Mouse (Mus musculus) cortical plate, adult 2 months (tissue): Measurements from ENCODE around the gene Gm10563. TPM values are rescaled to one million over a fixed set of nuclear protein-coding genes. Genes with fewer than 3 reads are reported as not detected.

Experiments
- H3K27ac ChIP-seq: fragments of 200-500 bp; 2 replicates; pipeline ENCODE4 v1.5.1; 2012; ENCODE audit warnings: low read length, control low read depth, inconsistent platforms; ENCODE audit not compliant: insufficient read depth
- H3K4me1 ChIP-seq: fragments of 200-500 bp; 2 replicates; pipeline ENCODE4 v1.6.1; 2011; ENCODE audit warnings: low read length; ENCODE audit not compliant: control insufficient read depth, insufficient read depth
- H3K4me3 ChIP-seq: fragments of 200-500 bp; 2 replicates; pipeline ENCODE4 v1.5.1; 2011; ENCODE audit warnings: mild to moderate bottlenecking, low read length, control low read depth; ENCODE audit not compliant: insufficient read depth
- CTCF ChIP-seq: fragments of 200-500 bp; IDR thresholded peaks from 2 replicates; pipeline ENCODE4 v1.5.1; 2011; ENCODE audit warnings: mild to moderate bottlenecking, control low read depth, low read length; ENCODE audit not compliant: insufficient read depth; ENCODE audit errors: extremely low read depth
- POLR2A ChIP-seq: fragments of 200-500 bp; IDR thresholded peaks from 2 replicates; pipeline ENCODE4 v1.6.1; 2011; ENCODE audit warnings: mild to moderate bottlenecking, low read length, control low read depth; ENCODE audit not compliant: insufficient read depth; ENCODE audit errors: extremely low read depth
- polyA plus RNA-seq: library from polyadenylated mRNA; depleted of rRNA; stranded (reverse); fragments of >200 nt; gene quantifications from 2 replicates; pipeline ENCODE4 v1.2.3, GENCODE M21; 2012

Gm10563 gene
- polyA plus RNA-seq, 1 experiment: not detected

GRCm38 (mm10) chr4:155613264-155613663 lies 31.9 kb downstream of the Gm10563 start:
- TF ChIP-seq CTCF: no peak
- TF ChIP-seq POLR2A: no peak
- no peaks in the 10 kb centered on the region for H3K4me1 ChIP-seq
- no peak overlapping the region for H3K4me3 ChIP-seq
- no peak overlapping the region for H3K27ac ChIP-seq

GRCm38 (mm10) chr4:155611860-155612259 lies 33.3 kb downstream of the Gm10563 start:
- H3K4me1 ChIP-seq: no peaks in the 10 kb centered on the region
- H3K27ac ChIP-seq: no peak overlapping the region
- no peak overlapping the region for H3K4me3 ChIP-seq
- TF ChIP-seq POLR2A (no peak), CTCF (no peak)

- H3K27ac ChIP-seq: no peak overlapping the region
- TF ChIP-seq CTCF: no peak
- no peak for TF ChIP-seq POLR2A
- no peak overlapping the region for H3K4me3 ChIP-seq
Measured at GRCm38 (mm10) chr4:155606825-155607224, 38.4 kb downstream of the Gm10563 start.

GRCm38 (mm10) chr4:155605132-155605531 lies 40.1 kb downstream of the Gm10563 start:
- TF ChIP-seq CTCF (no peak), POLR2A (no peak)
- Histone ChIP-seq H3K4me1 (peaks cover 3% of the 10 kb centered on the region; the same call in 1 of the 2 replicates), H3K4me3 (no peak overlapping the region), H3K27ac (no peak overlapping the region)

More at GRCm38 (mm10) chr4:155606825-155607224, 38.4 kb downstream of the Gm10563 start:
- H3K4me1 ChIP-seq: peaks cover 3% of the 10 kb centered on the region; the same call in 1 of the 2 replicates

- TF ChIP-seq POLR2A (no peak), CTCF (no peak)
- Histone ChIP-seq H3K27ac (no peak overlapping the region), H3K4me1 (peaks cover 3% of the 10 kb centered on the region; the same call in 1 of the 2 replicates), H3K4me3 (no peak overlapping the region)
Measured at GRCm38 (mm10) chr4:155603801-155604200, 41.4 kb downstream of the Gm10563 start.

GRCm38 (mm10) chr4:155602753-155603152 lies 42.5 kb downstream of the Gm10563 start:
- H3K4me1 ChIP-seq: peaks cover 3% of the 10 kb centered on the region; the same call in 1 of the 2 replicates
- no peak for TF ChIP-seq POLR2A
- TF ChIP-seq CTCF: no peak
- H3K4me3 ChIP-seq: peak overlapping the region; percentile 73; the same call in 1 of the 2 replicates
- no peak overlapping the region for H3K27ac ChIP-seq

GRCm38 (mm10) chr4:155601997-155602456 lies 43.2 kb downstream of the Gm10563 start:
- H3K4me1 ChIP-seq: peaks cover 3% of the 10 kb centered on the region; the same call in 1 of the 2 replicates
- peak overlapping the region; percentile 73 for H3K4me3 ChIP-seq
- peak overlapping the region; percentile 82 for H3K27ac ChIP-seq
- TF ChIP-seq POLR2A: no peak

GRCm38 (mm10) chr4:155601091-155601996 lies 43.9 kb downstream of the Gm10563 start, which contains the start of gene Slc35e2:
TSS of gene Slc35e2 (plus strand) at chr4:155601416.
- Histone ChIP-seq H3K27ac (peak within 1 kb of the TSS; percentile 99), H3K4me1 (peaks cover 3% of the 10 kb centered on the region; the same call in 1 of the 2 replicates), H3K4me3 (peak within 1 kb of the TSS; percentile 73)
- TF ChIP-seq POLR2A (peak; percentile 97), CTCF (no peak)

GRCm38 (mm10) chr4:155599901-155600825 lies 45.0 kb downstream of the Gm10563 start:
- Histone ChIP-seq H3K4me3 (peak overlapping the region; percentile 73), H3K4me1 (peaks cover 3% of the 10 kb centered on the region; the same call in 1 of the 2 replicates), H3K27ac (no peak overlapping the region)
- TF ChIP-seq POLR2A (no peak), CTCF (no peak)
